Mouse (Mus musculus) ovary, postnatal 14 days (tissue): ENCODE results near the gene Dusp15.

Experiments used
- DNase-seq: peaks from one replicate; pipeline ENCODE4 v3.0.0; 2022; ENCODE audit warnings: low spot score

Gene Dusp15

GRCm38 (mm10) chr2:152906274-152907037, 45.0 kb downstream of the Dusp15 start:
- no peak for DNase-seq

DNA sequence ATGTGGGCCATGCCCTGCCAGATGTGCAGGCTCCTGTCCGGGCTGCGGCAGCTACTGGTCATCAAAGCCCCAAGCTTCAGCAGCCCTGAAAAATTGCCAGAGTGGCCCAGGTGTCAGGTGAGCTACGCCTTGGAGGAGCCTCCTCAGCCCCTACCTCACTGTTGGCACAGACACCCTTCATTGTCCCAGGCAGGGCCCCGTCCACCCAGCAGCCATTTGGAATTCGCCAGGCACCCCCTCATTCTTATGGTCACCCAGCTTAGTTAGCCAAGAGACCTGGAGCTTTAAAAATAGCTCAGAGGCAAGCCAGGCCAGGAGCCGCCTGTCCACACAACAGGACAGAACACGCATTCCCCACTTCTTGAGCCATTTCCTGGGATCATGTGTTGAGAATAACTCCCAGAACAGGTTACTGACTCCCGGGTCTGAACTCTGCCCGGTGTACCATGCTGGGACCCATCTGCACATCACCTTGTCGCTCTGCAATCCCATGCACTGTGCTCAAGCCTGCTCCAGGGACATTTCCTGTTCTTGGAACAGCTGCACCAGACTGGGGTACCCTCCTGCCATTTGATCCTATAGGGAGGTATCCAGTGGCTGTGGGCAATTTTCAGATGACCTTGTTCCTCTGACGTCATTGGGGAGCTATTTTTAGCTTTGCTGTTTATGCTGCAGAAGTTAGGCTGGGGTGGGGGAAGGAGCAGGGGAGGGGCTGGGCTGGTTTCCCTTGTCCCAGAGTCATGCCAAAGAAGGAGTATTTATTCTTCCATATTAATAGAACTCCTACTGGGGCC, 46.3 kb downstream of the Dusp15 start:
- no peak for DNase-seq

DNA sequence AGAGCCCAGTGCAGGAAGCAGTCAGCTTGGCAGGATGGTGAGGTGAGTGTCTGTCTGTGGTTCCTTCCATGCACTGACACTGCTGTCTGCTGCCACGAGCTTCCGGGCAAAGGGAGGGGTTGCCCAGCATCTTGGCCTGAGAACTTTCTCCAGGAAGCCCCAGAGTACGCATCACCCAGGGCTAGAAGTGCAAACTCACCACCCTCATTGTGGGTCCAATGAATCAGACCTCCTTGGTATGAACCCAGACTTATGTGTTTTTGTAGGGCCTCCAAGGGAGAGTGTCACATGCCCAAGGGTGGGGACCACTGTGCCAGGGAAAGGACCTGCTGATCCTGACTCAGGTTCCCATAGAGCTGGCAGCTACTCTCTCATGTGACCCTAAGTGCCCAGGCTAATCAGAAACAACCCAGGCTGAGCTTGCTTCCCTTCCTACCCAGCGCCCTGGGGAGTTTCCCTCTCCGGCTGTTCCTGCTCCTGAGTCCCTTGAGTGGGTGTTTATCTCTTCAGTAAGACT, 47.3 kb downstream of the Dusp15 start:
- DNase-seq: no peak

DNA sequence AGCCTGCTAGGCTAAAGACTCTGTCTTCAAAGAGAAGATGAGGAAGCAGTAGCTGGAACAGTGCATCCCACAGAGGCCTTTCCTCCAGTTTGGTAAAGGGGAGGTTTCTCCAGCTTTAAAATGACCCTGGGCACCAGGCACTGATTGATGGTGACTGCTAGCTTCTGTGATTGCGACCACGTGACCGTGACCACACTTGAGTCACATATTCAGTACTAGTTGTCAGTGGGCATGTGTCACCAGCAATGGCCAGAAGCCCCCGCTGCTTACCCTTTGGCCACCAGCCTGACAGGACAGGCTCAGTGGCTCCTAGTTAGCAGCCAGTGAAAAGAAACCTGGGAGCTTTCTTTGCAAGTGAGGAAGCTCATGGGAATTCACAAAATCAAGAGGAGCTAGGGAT, 47.9 kb downstream of the Dusp15 start:
- no peak for DNase-seq

DNA sequence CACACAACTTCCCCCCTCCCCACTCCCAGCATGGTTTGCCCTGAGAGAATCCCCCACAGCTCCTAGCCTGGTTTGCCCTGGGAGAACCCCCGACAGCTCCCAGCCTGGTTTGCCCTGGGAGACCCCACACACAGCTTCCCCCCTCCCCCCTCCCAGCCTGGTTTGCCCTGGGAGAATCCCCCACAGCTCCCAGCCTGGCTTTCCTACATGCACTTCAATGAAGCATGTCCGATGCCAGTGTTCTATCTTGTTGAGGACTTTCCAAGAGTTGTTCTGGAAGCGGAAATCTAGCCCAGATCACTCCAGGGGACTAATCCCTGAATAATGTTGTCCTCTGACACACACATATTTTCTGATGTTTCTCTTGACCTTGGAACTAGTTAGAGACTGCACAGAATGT, 48.8 kb downstream of the Dusp15 start:
- DNase-seq: no peak

DNA sequence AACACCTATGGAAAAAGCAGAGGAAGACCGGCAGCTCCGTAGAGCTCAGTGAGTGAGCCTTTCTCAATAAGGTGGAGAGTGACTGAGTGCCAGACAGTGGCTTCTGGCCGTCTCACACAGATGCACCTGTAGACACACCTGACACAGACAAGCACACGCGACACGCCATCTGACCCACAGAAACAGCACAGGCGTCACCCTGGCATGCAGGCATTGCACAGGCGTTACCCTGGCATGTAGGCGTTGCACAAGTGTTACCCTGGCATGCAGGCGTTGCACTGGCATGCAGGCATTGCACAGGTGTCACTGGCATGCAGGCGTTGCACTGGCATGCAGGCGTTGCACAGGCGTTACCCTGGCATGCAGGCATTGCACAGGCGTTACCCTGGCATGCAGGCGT, 50.2 kb downstream of the Dusp15 start:
- DNase-seq: no peak

DNA sequence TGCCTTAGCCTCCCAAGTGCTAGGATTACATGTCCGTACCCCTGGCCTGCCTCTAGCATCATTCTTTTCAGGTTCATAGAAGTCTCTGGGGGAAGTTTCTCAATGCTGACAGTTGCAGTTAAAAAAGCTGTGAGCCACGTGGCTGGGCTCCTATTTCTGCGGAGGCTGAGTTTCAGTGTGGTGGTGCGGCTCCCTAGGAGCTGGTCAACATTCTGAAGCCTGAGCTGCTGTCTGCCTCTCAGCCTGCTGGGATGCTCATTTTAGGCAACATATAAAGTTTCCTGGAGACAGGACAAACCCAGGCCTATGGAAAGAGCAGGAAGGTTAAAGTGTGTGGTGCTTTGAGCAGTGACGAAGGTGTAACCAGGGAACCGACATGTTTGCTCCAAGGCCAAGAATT, 52.5 kb downstream of the Dusp15 start:
- no peak for DNase-seq

DNA sequence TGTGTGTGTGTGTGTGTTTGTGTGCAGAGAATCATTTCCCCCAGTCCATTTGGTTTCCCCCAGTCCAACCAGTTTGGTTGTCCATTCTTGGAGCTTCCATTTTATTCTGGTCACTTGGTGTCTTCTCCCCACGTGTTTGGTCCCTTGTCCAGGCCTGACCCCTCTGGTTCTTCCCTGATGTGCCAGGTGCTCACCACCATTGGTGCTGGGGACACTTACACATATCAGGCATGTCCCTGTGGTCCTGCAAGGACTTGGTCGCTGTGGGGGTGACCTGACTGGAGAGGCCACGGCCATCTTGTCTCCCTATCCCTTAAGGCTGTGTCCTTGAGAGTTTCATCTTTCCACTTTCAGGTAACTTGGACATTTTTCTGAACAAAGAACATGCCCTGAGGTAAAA, 54.6 kb downstream of the Dusp15 start:
- DNase-seq: no peak

DNA sequence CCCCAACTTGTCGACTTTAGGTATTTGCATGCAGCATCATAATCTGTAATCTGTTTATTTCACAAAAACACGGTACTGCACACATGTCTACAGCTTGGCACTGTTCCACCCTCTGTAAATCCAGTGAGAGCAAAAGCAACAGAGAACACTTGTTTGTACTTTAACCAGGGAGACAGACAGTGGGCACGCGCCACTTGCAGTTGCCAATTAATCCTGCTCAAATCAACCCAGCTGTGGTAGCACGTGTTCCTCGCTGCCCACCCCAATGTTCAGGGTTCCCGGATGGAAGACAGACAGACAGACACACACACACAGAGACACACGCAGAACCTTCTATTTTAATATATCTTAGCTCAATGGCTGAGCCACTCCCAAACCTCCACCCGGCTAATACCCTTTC, 55.7 kb downstream of the Dusp15 start:
- DNase-seq: no peak
